Mouse (Mus musculus) layer of hippocampus, adult 2 months (tissue): ENCODE measurements at regions not wholly inside any gene's neighbourhood (a gene's known extent, or its start where the extent isn't known, plus 50 kb on each side); places are given as distances from the start of the nearest gene placed in this dataset.

Source experiments
- DNase-seq, 2 experiments: peaks; one replicate each; pipeline ENCODE4 v3.0.0; 2022; ENCODE audit warnings: low spot score in 2 of 2
- H3K27ac ChIP-seq: fragments of 200-600 bp; 2 replicates; pipeline ENCODE4 v1.8.1; 2022
- H3K4me3 ChIP-seq: fragments of 200-600 bp; 2 replicates; pipeline ENCODE4 v1.8.1; 2022; ENCODE audit warnings: mild to moderate bottlenecking
- CTCF ChIP-seq: fragments of 200-600 bp; conservative IDR thresholded peaks from 2 replicates; pipeline ENCODE4 v1.8.1; 2022; ENCODE audit warnings: antibody characterized with exemption, mild to moderate bottlenecking, moderate library complexity
- microRNA-seq, 2 experiments: library from miRNA; unstranded; fragments of <30 nt; microRNA quantifications; one replicate each; pipeline ENCODE4 v1.2.0; 2021

DNA sequence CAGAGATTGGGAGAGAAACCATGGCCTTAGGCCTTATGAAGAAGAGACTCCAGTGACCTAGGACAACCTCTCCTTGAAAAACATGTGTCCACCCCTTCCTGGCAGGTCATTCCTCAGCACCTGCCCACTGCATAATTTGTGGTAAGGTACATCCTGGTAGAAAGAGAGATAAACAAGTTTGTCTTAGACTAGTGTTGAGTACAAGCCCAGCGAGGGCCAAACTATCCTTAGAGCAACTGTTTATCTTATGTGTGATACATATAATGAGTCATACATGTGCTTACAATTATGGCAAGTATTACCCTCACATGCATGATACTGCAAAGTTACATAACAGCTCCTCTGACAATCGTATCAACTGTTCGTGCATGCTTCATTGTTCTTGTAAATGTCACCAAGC lies 83.3 kb upstream of the Ell2 start:
- H3K27ac ChIP-seq = no peak overlapping the region
- TF ChIP-seq CTCF = no peak
- no peak overlapping the region for H3K4me3 ChIP-seq
- no peak for DNase-seq

DNA sequence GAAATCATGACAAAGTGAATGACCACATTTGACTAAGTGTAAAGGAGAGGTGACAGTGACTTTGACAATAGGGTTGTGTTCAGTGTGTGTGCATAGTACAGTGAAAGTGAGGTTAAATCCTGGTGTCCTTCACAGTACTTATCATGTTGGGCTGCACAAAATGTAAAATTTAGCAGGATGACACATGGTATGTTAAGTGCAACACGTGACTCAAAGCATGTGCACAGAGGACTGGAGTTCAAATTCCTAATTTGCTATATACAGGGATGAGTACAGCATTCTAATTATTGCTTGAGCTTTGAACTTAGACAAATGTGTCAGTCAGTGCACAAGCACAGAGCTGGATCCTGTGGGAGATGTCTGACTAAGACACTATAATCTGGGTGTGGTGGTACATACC lies 79.2 kb upstream of the Ell2 start:
- DNase-seq = no peak
- TF ChIP-seq CTCF = no peak
- H3K27ac ChIP-seq = no peak overlapping the region
- no peak overlapping the region for H3K4me3 ChIP-seq

DNA sequence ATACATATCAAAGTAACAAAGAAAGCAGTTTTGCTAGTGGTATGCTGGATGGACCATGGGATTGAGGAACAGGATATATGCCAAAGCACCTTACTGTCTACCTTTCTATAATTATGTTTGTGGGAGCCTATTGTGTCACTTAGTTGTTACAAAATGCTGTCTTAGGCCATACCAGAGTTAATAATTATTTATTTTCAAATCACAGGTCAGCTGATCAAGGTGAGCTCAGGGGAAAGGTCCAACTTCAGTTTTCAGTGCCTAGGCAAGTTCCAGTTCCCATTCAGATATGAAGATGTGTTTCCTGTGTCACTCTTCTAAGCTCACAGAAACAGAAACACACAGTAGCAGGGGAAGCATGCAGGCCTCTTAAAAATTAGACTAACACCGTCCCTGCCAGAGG lies 75.5 kb upstream of the Ell2 start:
- no peak for DNase-seq
- TF ChIP-seq CTCF = no peak
- H3K27ac ChIP-seq = no peak overlapping the region

DNA sequence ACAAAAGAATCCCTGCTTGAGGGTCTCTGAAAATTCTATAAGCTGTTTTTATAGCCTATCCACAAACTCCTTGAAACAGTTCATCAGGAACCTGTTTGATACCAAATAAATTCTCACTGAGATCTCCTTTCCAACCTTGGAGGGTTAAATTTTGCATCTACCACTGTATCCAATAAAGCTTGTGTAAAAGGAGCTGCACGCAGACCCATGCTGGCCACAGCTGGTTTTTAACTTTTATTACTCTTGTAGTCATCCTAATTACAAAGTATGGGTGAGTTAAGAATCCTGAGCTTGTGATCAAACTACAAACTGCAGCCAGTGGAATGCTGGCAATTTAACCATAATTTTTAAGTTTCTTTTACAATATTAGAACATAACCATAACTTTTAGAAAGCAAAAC lies 59.0 kb upstream of the Ell2 start:
- TF ChIP-seq CTCF = no peak
- Histone ChIP-seq H3K27ac (no peak overlapping the region), H3K4me3 (no peak overlapping the region)
- no peak for DNase-seq

More for the DNA sequence above, 75.5 kb upstream of the Ell2 start:
- H3K4me3 ChIP-seq = no peak overlapping the region

DNA sequence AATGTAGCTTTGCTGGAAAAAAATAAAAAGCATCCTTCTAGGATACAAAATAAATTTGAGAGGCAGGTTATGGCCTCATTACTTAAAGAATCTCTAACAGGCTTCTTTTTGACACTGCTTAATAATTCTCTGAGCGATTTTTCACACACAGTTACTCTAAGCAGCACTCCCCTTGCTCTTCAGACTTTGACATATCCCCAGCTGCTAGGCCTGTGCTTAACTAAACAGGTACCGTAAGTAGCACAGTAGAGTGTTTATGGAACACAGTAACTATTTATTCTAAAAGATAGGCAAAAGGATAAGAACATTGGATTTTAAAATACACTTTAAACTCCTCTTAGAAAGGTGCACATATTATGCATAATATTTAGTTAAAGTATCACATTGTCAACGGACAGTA lies 54.6 kb upstream of the Ell2 start:
- no peak for DNase-seq
- no peak overlapping the region for H3K4me3 ChIP-seq
- no peak overlapping the region for H3K27ac ChIP-seq
- TF ChIP-seq CTCF = no peak

DNA sequence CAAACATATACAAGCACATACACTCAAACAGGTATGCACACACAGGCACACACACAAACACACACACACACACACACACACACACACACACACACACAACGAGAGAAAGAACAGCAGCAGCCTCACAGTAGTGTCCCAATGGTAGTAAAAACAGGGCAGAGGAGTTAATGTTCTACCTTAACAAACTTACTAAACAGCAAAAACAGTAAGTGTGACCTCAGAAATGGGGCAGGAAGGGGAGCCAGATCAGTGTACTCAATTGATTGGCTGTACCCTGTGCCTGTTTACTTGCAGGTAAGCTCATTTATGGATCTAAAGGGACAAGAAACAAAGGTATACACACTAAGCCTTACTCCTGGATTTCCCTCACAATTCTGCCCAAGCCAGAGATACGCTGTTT lies 53.6 kb upstream of the Ell2 start:
- H3K4me3 ChIP-seq = no peak overlapping the region
- DNase-seq = no peak
- TF ChIP-seq CTCF = no peak
- H3K27ac ChIP-seq = no peak overlapping the region

Small RNA genes in the stretch of these regions (microRNA-seq; reads per million reads assigned to microRNA genes)
- gene Mir682 = 0 reads per million in 2 experiments
